Mouse (Mus musculus) liver, postnatal 0 days (tissue): ENCODE data around the gene Rad51b. TPM values are rescaled to one million over a fixed set of nuclear protein-coding genes. Genes with fewer than 3 reads are reported as not detected.

Experiments used
- ATAC-seq: fragments of 200-750 bp; cut with Nextera tagmentation; 2 replicates; pipeline ENCODE4 v1.8.0; 2017; ENCODE audit warnings: mild to moderate bottlenecking, moderate library complexity
- DNase-seq: peaks from one replicate; pipeline ENCODE4 v3.0.0-alpha.2; 2016
- H3K27ac ChIP-seq: fragments of 300-500 bp; sonication (generic); 2 replicates; pipeline ENCODE4 v1.5.1; 2014; ENCODE audit warnings: antibody characterized with exemption, moderate library complexity, mild to moderate bottlenecking, low read depth
- H3K27me3 ChIP-seq: fragments of 300-500 bp; sonication (generic); 2 replicates; pipeline ENCODE4 v1.6.1; 2014; ENCODE audit warnings: low read length, control low read depth, mixed read lengths; ENCODE audit not compliant: insufficient read depth
- H3K36me3 ChIP-seq: fragments of 300-500 bp; sonication (generic); replicated peaks from 2 replicates; pipeline ENCODE4 v1.6.1; 2014; ENCODE audit warnings: mild to moderate bottlenecking, control low read depth, low read length, moderate library complexity, mixed read lengths; ENCODE audit not compliant: insufficient read depth
- H3K4me1 ChIP-seq: fragments of 300-500 bp; sonication (generic); 2 replicates; pipeline ENCODE4 v1.6.1; 2014; ENCODE audit warnings: antibody characterized with exemption, mild to moderate bottlenecking, control low read depth; ENCODE audit not compliant: insufficient read depth
- H3K4me2 ChIP-seq: fragments of 300-500 bp; sonication (generic); 2 replicates; pipeline ENCODE4 v1.6.1; 2014; ENCODE audit warnings: low read depth, mild to moderate bottlenecking, low read length, moderate library complexity, mixed read lengths
- H3K4me3 ChIP-seq: fragments of 300-500 bp; sonication (generic); 2 replicates; pipeline ENCODE4 v1.5.1; 2014; ENCODE audit warnings: low read depth, low read length
- H3K9ac ChIP-seq: fragments of 300-500 bp; sonication (generic); replicated peaks from 2 replicates; pipeline ENCODE4 v1.6.1; 2014; ENCODE audit warnings: mild to moderate bottlenecking, moderate library complexity
- H3K9me3 ChIP-seq: fragments of 300-500 bp; sonication (generic); 2 replicates; pipeline ENCODE4 v1.6.1; 2016; ENCODE audit warnings: mild to moderate bottlenecking, control low read depth, low read length, mixed read lengths
- CTCF ChIP-seq: sonication (generic); IDR thresholded peaks from 2 replicates; pipeline ENCODE4 v1.5.1; 2016; ENCODE audit warnings: antibody characterized with exemption, low read depth
- EP300 ChIP-seq: IDR thresholded peaks from 2 replicates; pipeline ENCODE4 v1.6.1; 2016; ENCODE audit warnings: antibody characterized with exemption, low read depth, mild to moderate bottlenecking
- WGBS: fragments of 180-500 bp; shearing (Covaris S2); extraction: QIAGEN DNeasy Blood & Tissue Kit; methylation state at CpG from one replicate; pipeline ENCODE4 v1.1.7; 2014; ENCODE audit not compliant: insufficient replicate concordance; 5-methylcytosine and 5-hydroxymethylcytosine counted together
- polyA plus RNA-seq: library from polyadenylated mRNA; unstranded; fragments of >200 nt; fragmentation: Nextera tagmentation; extraction: Ambion mirVana; gene quantifications from 2 replicates; pipeline ENCODE4 v1.2.1, GENCODE M21; 2015

Rad51b gene
- polyA plus RNA-seq, 1 experiment from 2014 or later, result 2.5 TPM

DNA sequence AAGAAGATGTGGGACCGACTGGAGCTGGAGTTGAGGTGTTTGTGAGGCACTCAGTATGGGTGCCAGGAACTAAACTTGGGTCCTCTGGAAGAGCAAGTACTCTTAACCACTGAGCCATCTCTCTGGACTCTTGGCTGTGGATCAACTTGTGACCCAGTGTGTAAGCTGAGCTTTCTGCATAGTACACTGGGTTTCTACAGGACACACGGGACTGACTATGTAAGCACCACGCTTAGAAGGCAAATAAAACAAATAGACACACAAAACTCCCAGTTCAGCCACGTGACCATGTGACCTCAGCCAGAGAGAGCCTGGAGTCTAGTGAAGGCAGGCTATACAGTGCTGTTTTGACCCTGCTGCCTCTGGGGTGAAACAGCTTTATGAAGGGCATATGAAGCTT lies 24.5 kb upstream of the Rad51b start:
- ATAC-seq (peak; percentile 97), DNase-seq (peak; percentile 53)
- peaks cover 74% of the 10 kb centered on the region for H3K36me3 ChIP-seq
- peak overlapping the region; percentile 78 for H3K27ac ChIP-seq
- H3K9me3 ChIP-seq, result no peaks in the 10 kb centered on the region
- TF ChIP-seq EP300 (no peak), CTCF (no peak)
- 66% methylated on average over 4 of the region's 4 CpGs for WGBS
- H3K4me1 ChIP-seq, result 0 out of 2 replicates have a peak, but pooled peaks cover 2% of the 10 kb centered on the region
- no peak overlapping the region for H3K4me2 ChIP-seq
- H3K27me3 ChIP-seq, result no peaks in the 10 kb centered on the region
- H3K4me3 ChIP-seq, result no peak overlapping the region
- H3K9ac ChIP-seq, result no peak overlapping the region

GRCm38 (mm10) chr12:79279513-79280115 lies 17.5 kb upstream of the Rad51b start:
- no peak overlapping the region for H3K27ac ChIP-seq
- no peaks in the 10 kb centered on the region for H3K9me3 ChIP-seq
- no peaks in the 10 kb centered on the region for H3K4me1 ChIP-seq
- TF ChIP-seq CTCF (no peak), EP300 (no peak)
- 83% methylated on average over 13 of the region's 13 CpGs for WGBS
- ATAC-seq, result no peak
- no peak overlapping the region for H3K4me2 ChIP-seq
- no peak overlapping the region for H3K9ac ChIP-seq
- H3K36me3 ChIP-seq, result peaks cover 76% of the 10 kb centered on the region
- DNase-seq, result no peak
- H3K4me3 ChIP-seq, result no peak overlapping the region
- no peaks in the 10 kb centered on the region for H3K27me3 ChIP-seq

DNA sequence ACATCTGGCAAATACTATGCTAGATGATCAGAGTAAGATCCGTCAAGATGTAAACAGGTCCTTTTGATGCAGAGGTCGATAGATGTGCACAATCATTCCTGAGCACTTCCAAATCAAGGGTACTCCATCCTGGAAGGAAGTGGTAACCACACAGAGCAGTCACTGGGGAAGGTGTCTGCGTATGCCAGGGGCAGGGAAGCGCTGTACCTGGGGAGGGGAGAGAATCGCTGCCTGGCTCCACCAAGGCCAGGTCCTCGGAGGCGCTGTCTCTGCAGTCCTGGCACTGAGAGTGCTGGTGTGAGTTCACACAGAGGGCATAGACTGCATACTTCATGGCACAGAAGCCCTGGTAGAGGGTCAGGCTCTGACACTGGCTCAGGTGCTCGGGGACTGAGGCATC lies 14.5 kb upstream of the Rad51b start:
- no peaks in the 10 kb centered on the region for H3K4me1 ChIP-seq
- whole genome bisulfite sequencing, result 82% methylated on average over 8 of the region's 8 CpGs
- no peak overlapping the region for H3K4me3 ChIP-seq
- H3K27me3 ChIP-seq, result no peaks in the 10 kb centered on the region
- ATAC-seq (no peak), DNase-seq (no peak)
- no peak for TF ChIP-seq EP300
- no peak for TF ChIP-seq CTCF
- no peak overlapping the region for H3K27ac ChIP-seq
- no peaks in the 10 kb centered on the region for H3K9me3 ChIP-seq
- peaks cover 87% of the 10 kb centered on the region for H3K36me3 ChIP-seq
- no peak overlapping the region for H3K4me2 ChIP-seq
- H3K9ac ChIP-seq, result no peak overlapping the region

GRCm38 (mm10) chr12:79292874-79293273 lies 4.2 kb upstream of the Rad51b start:
- Histone ChIP-seq H3K4me1 (peaks cover 17% of the 10 kb centered on the region), H3K36me3 (peaks cover 20% of the 10 kb centered on the region), H3K4me3 (no peak overlapping the region), H3K27me3 (no peaks in the 10 kb centered on the region), H3K9ac (no peak overlapping the region), H3K27ac (peak overlapping the region; percentile 36), H3K9me3 (no peaks in the 10 kb centered on the region), H3K4me2 (no peak overlapping the region)
- DNase-seq (peak; percentile 49), ATAC-seq (peak; percentile 38)
- 66% methylated on average over 6 of the region's 6 CpGs for WGBS
- no peak for TF ChIP-seq CTCF
- TF ChIP-seq EP300, result peak; percentile 78

DNA sequence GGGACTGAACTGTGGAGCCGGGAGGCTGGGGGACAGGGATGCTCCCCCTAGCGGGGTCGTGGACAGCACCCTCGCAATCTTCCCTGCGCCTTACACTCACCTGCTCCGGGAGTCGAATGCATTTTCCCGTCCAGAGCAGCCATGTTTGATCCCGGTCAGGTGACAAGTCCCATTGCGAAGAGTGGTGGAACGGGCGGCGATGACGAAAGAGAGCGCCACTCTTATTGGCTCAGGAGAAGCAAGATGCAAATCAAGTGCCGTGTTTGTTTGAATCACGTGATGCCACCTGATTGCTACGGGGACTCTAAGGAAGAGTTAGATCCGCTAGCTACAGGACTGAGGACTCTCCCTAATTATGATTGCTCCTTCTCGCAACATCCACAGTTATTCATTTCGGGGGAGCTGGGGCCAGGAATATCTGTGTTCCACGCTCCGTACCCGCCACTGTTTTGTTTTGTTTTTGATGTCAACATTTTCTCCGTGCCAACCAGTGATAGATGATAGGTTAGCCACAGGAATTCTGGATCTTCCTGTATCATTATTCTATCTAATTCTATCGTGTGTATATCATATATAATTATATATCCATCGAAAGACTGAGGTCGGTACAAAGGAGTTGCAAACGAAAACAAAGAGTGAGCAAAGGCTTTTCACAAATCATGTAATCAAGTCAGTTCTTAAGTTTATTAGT lies 811 bp upstream of the Rad51b start, which contains the start of gene Zfyve26:
Gene Zfyve26 (minus strand): TSS at position 179 of the 691 bp plus-strand sequence.
- peak within 1 kb of the TSS; percentile 80 for H3K27ac ChIP-seq
- TF ChIP-seq CTCF (peak; percentile 54), EP300 (0 out of 2 replicates have a peak, but pooled peaks have one; percentile 35)
- H3K4me2 ChIP-seq, result peak within 1 kb of the TSS; percentile 97
- H3K27me3 ChIP-seq, result no peaks in the 10 kb centered on the region
- peaks cover 17% of the 10 kb centered on the region for H3K4me1 ChIP-seq
- H3K9me3 ChIP-seq, result no peaks in the 10 kb centered on the region
- ATAC-seq, result peak; percentile 90
- H3K4me3 ChIP-seq, result peak within 1 kb of the TSS; percentile 77
- DNase-seq, result peak; percentile 93
- 0% methylated on average over 29 of the region's 29 CpGs for WGBS
- H3K36me3 ChIP-seq, result 0 out of 2 replicates have a peak, but pooled peaks cover 4% of the 10 kb centered on the region
- H3K9ac ChIP-seq, result peak within 1 kb of the TSS; percentile 80

DNA sequence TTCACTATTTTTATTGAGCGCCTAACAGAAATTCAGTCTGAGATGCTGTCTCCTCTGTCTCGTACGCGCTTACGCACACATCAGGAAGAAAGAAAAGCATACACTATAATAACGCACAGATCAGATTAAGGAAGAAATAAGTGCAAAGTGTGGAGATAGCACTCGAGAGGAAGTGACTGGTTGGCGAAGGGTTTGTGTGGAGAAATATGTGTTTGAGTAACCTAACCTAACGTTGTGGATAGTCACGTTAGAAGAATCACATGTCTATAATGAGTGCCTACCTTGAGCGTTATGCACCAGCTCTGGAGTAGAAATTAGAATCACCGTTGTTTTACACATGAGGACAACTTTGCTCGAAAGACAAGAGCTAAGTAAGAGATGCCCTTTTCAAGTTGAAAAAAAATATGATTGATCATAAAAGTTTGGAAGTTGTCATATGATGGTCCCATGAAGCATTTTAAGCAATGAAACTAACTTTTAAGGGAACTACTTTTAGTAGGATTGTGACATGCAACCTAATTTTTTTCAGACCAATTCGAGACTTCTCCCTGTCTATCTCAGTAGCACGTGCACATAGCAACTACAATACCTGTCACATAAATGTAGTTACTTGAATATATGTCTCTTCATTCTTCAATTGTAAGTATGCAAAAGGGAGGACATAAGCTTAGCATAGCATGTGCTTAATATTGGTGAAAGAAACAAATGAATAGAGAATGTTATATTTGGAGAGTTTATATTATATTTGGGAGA lies 978 bp downstream of the Rad51b start:
- peak overlapping the region; percentile 77 for H3K4me3 ChIP-seq
- H3K36me3 ChIP-seq, result no peaks in the 10 kb centered on the region
- DNase-seq (no peak), ATAC-seq (no peak)
- peak overlapping the region; percentile 97 for H3K4me2 ChIP-seq
- H3K9me3 ChIP-seq, result no peaks in the 10 kb centered on the region
- H3K27me3 ChIP-seq, result no peaks in the 10 kb centered on the region
- 6% methylated on average over 15 of the region's 15 CpGs for WGBS
- TF ChIP-seq CTCF (no peak), EP300 (no peak)
- H3K4me1 ChIP-seq, result peaks cover 17% of the 10 kb centered on the region
- peak overlapping the region; percentile 80 for H3K9ac ChIP-seq
- peak overlapping the region; percentile 24; the same call in 1 of the 2 replicates for H3K27ac ChIP-seq
